Mouse (Mus musculus): ENCODE results near the gene Itgb1. TPM values are rescaled to one million over a fixed set of nuclear protein-coding genes. Genes with fewer than 3 reads are reported as not detected.

Gene Itgb1
- total and polyA plus RNA-seq, 3 experiments, result 53.8 to 315 (median 215) TPM

- TF ChIP-seq GATA2 (IDR thresholded peaks at IDR 0.05; ENCODE audit: borderline replicate concordance, low read depth, low read length) (no peak), GATA1 (IDR thresholded peaks at IDR 0.05; ENCODE audit: borderline replicate concordance, low read length) (no peak), TAL1 (conservative IDR thresholded peaks at IDR 0.05; ENCODE audit: low read depth, low read length) (no peak), POLR2AphosphoS5 (IDR thresholded peaks at IDR 0.05; ENCODE audit: insufficient replicate concordance, low read depth, low read length) (no peak), CTCF (IDR thresholded peaks at IDR 0.05; ENCODE audit: low read depth, low read length) (no peak)
- H3K4me1 ChIP-seq (ENCODE audit: insufficient read depth, low read depth, low read length), result peaks cover 24% of the 10 kb centered on the region
- no peak for DNase-seq (ENCODE audit: low spot score)
- no peaks in the 10 kb centered on the region for H3K27me3 ChIP-seq (ENCODE audit: insufficient read depth, low read length)
- peak; percentile 31; the same call in 1 of the 2 replicates for ATAC-seq (ENCODE audit: extremely low read depth, insufficient number of reproducible peaks, low FRiP score, poor library complexity, severe bottlenecking)
- H3K9me3 ChIP-seq (replicated peaks), result no peaks in the 10 kb centered on the region
- H3K4me3 ChIP-seq (ENCODE audit: low read depth, low read length), result no peak overlapping the region; the same call in 1 of the 2 replicates
- no peaks in the 10 kb centered on the region for H3K36me3 ChIP-seq (replicated peaks)
These were observed 4.7 kb upstream of the Itgb1 start for GRCm38 (mm10) chr8:128680548-128681325.

- DNase-seq (ENCODE audit: low spot score) (no peak), ATAC-seq (ENCODE audit: extremely low read depth, insufficient number of reproducible peaks, low FRiP score, poor library complexity, severe bottlenecking) (no peak)
- H3K36me3 ChIP-seq (replicated peaks), result no peaks in the 10 kb centered on the region
- no peak for TF ChIP-seq GATA2 (IDR thresholded peaks at IDR 0.05; ENCODE audit: borderline replicate concordance, low read depth, low read length)
- no peak for TF ChIP-seq GATA1 (IDR thresholded peaks at IDR 0.05; ENCODE audit: borderline replicate concordance, low read length)
- no peak for TF ChIP-seq TAL1 (conservative IDR thresholded peaks at IDR 0.05; ENCODE audit: low read depth, low read length)
- no peak for TF ChIP-seq CTCF (IDR thresholded peaks at IDR 0.05; ENCODE audit: low read depth, low read length)
- no peak for TF ChIP-seq POLR2AphosphoS5 (IDR thresholded peaks at IDR 0.05; ENCODE audit: insufficient replicate concordance, low read depth, low read length)
- no peaks in the 10 kb centered on the region for H3K27me3 ChIP-seq (ENCODE audit: insufficient read depth, low read length)
- H3K4me1 ChIP-seq (ENCODE audit: insufficient read depth, low read depth, low read length), result peaks cover 22% of the 10 kb centered on the region
- H3K9me3 ChIP-seq (replicated peaks), result no peaks in the 10 kb centered on the region
- H3K4me3 ChIP-seq (ENCODE audit: low read depth, low read length), result no peak overlapping the region
These were observed 3.5 kb upstream of the Itgb1 start for GRCm38 (mm10) chr8:128681970-128682369.

GRCm38 (mm10) chr8:128684609-128685506 lies 596 bp upstream of the Itgb1 start:
- ATAC-seq (ENCODE audit: extremely low read depth, insufficient number of reproducible peaks, low FRiP score, poor library complexity, severe bottlenecking) (peak; percentile 15), DNase-seq (ENCODE audit: low spot score) (no peak)
- Histone ChIP-seq H3K36me3 (replicated peaks) (peaks cover 5% of the 10 kb centered on the region), H3K27me3 (ENCODE audit: insufficient read depth, low read length) (no peaks in the 10 kb centered on the region), H3K4me3 (ENCODE audit: low read depth, low read length) (peak overlapping the region; percentile 86), H3K9me3 (replicated peaks) (peaks cover 2% of the 10 kb centered on the region; the same call in 1 of the 2 replicates), H3K4me1 (ENCODE audit: insufficient read depth, low read depth, low read length) (peaks cover 25% of the 10 kb centered on the region)
- TF ChIP-seq CTCF (IDR thresholded peaks at IDR 0.05; ENCODE audit: low read depth, low read length), result no peak
- TF ChIP-seq GATA2 (IDR thresholded peaks at IDR 0.05; ENCODE audit: borderline replicate concordance, low read depth, low read length), result no peak
- no peak for TF ChIP-seq GATA1 (IDR thresholded peaks at IDR 0.05; ENCODE audit: borderline replicate concordance, low read length)
- TF ChIP-seq POLR2AphosphoS5 (IDR thresholded peaks at IDR 0.05; ENCODE audit: insufficient replicate concordance, low read depth, low read length), result no peak
- TF ChIP-seq TAL1 (conservative IDR thresholded peaks at IDR 0.05; ENCODE audit: low read depth, low read length), result no peak

GRCm38 (mm10) chr8:128686429-128686990 lies 1.1 kb downstream of the Itgb1 start:
- Histone ChIP-seq H3K9me3 (replicated peaks) (peaks cover 2% of the 10 kb centered on the region; the same call in 1 of the 2 replicates), H3K27me3 (ENCODE audit: insufficient read depth, low read length) (no peaks in the 10 kb centered on the region), H3K36me3 (replicated peaks) (peaks cover 12% of the 10 kb centered on the region), H3K4me3 (ENCODE audit: low read depth, low read length) (peak overlapping the region; percentile 86), H3K4me1 (ENCODE audit: insufficient read depth, low read depth, low read length) (peaks cover 25% of the 10 kb centered on the region)
- no peak for ATAC-seq (ENCODE audit: extremely low read depth, insufficient number of reproducible peaks, low FRiP score, poor library complexity, severe bottlenecking)
- DNase-seq (ENCODE audit: low spot score), result no peak
- no peak for TF ChIP-seq TAL1 (conservative IDR thresholded peaks at IDR 0.05; ENCODE audit: low read depth, low read length)
- no peak for TF ChIP-seq GATA2 (IDR thresholded peaks at IDR 0.05; ENCODE audit: borderline replicate concordance, low read depth, low read length)

- H3K9me3 ChIP-seq (replicated peaks), result peaks cover 2% of the 10 kb centered on the region; the same call in 1 of the 2 replicates
- peaks cover 34% of the 10 kb centered on the region for H3K4me1 ChIP-seq (ENCODE audit: insufficient read depth, low read depth, low read length)
- no peak for DNase-seq (ENCODE audit: low spot score)
- no peaks in the 10 kb centered on the region for H3K27me3 ChIP-seq (ENCODE audit: insufficient read depth, low read length)
- TF ChIP-seq TAL1 (conservative IDR thresholded peaks at IDR 0.05; ENCODE audit: low read depth, low read length) (peak; percentile 68), CTCF (IDR thresholded peaks at IDR 0.05; ENCODE audit: low read depth, low read length) (no peak)
- peak; percentile 62 for ATAC-seq (ENCODE audit: extremely low read depth, insufficient number of reproducible peaks, low FRiP score, poor library complexity, severe bottlenecking)
- peaks cover 18% of the 10 kb centered on the region for H3K36me3 ChIP-seq (replicated peaks)
- H3K4me3 ChIP-seq (ENCODE audit: low read depth, low read length), result no peak overlapping the region; the same call in 1 of the 2 replicates
These were observed 3.2 kb downstream of the Itgb1 start for GRCm38 (mm10) chr8:128688679-128689078.

GRCm38 (mm10) chr8:128690056-128690455 lies 4.6 kb downstream of the Itgb1 start:
- peaks cover 21% of the 10 kb centered on the region for H3K36me3 ChIP-seq (replicated peaks)
- DNase-seq (ENCODE audit: low spot score) (no peak), ATAC-seq (ENCODE audit: extremely low read depth, insufficient number of reproducible peaks, low FRiP score, poor library complexity, severe bottlenecking) (no peak)

More at GRCm38 (mm10) chr8:128690056-128690455, 4.6 kb downstream of the Itgb1 start:
- peaks cover 2% of the 10 kb centered on the region; the same call in 1 of the 2 replicates for H3K9me3 ChIP-seq (replicated peaks)
- peaks cover 41% of the 10 kb centered on the region for H3K4me1 ChIP-seq (ENCODE audit: insufficient read depth, low read depth, low read length)
- no peak overlapping the region; the same call in 1 of the 2 replicates for H3K4me3 ChIP-seq (ENCODE audit: low read depth, low read length)
- no peak for TF ChIP-seq TAL1 (conservative IDR thresholded peaks at IDR 0.05; ENCODE audit: low read depth, low read length)
- no peak for TF ChIP-seq GATA2 (IDR thresholded peaks at IDR 0.05; ENCODE audit: borderline replicate concordance, low read depth, low read length)
- no peak for TF ChIP-seq GATA1 (IDR thresholded peaks at IDR 0.05; ENCODE audit: borderline replicate concordance, low read length)
- no peak for TF ChIP-seq CTCF (IDR thresholded peaks at IDR 0.05; ENCODE audit: low read depth, low read length)
- no peak for TF ChIP-seq POLR2AphosphoS5 (IDR thresholded peaks at IDR 0.05; ENCODE audit: insufficient replicate concordance, low read depth, low read length)
- no peaks in the 10 kb centered on the region for H3K27me3 ChIP-seq (ENCODE audit: insufficient read depth, low read length)
